ENCODE assay signal across 18 mouse cellular contexts in the genomic region with DNA sequence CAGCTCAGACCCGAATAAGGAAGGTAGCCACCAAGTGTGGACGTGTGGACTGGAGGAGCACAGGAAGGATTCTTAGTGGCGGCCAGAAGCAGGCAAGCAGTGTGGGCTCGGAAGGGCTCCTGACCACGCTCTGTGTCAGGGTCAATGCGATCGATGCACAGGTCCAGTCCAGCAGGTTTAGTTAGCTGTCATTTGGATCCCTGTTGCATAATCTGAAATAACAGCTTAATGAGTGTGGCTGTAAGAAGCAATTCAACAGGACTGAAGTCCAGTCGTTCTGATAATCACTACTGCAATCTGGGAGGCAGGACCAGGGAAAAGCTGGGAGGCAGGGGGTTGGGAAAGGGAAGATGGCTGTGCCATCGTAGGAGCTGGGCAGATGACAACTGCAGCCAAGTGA. TPM values are rescaled to one million over a fixed set of nuclear protein-coding genes. Genes with fewer than 3 reads are reported as not detected.
DNase-seq lines count a peak whose midpoint lies in the region; ATAC-seq and TF ChIP-seq lines count a peak whose summit lies in the region.
"Had no signal": no experiment of that assay in that cellular context is flagged by ENCODE, and none has a peak within 500 bp of the region (broad histone marks: within the 10 kb centered on the region; RNA-seq: fewer than 3 reads in every experiment).

No protein-coding gene starts in this region.

- no peak for DNase-seq in heart, embryonic 10.5 days (ENCODE audit: low spot score)
- no peak for DNase-seq in heart, postnatal 4 days
- DNase-seq in layer of hippocampus, adult 2 months (ENCODE audit: low spot score in 2 of 2): no peak
- DNase-seq in layer of hippocampus, adult 11-12 months (ENCODE audit: low spot score): no peak
- peak; percentile 36 for DNase-seq in gonadal fat pad, adult 2 months (ENCODE audit: low read depth)
- no peak for DNase-seq in cerebellum, postnatal 4 days (ENCODE audit: low spot score in 2 of 2)
- DNase-seq: adrenal gland, adult 8-10 months; cerebellum, adult 11 months; kidney, adult 8-10 months; kidney, postnatal 25 days; lung, postnatal 10 days; right cerebral cortex, postnatal 4 days; thymus, postnatal 14 days had no signal

- peaks cover 85% of the 10 kb centered on the region for H3K4me1 ChIP-seq in heart, embryonic 10.5 days
- H3K4me1 ChIP-seq in liver, embryonic 15.5 days (replicated peaks): peaks cover 16% of the 10 kb centered on the region
- peaks cover 16% of the 10 kb centered on the region for H3K4me1 ChIP-seq in hindbrain, embryonic 12.5 days

- no peak overlapping the region for H3K4me3 ChIP-seq in heart, embryonic 10.5 days
- H3K4me3 ChIP-seq in layer of hippocampus, adult 2 months: no peak overlapping the region
- H3K4me3 ChIP-seq in liver, embryonic 15.5 days (replicated peaks): no peak overlapping the region
- no peak overlapping the region for H3K4me3 ChIP-seq in hindbrain, embryonic 12.5 days
- H3K4me3 ChIP-seq: embryonic facial prominence, embryonic 10.5 days had no signal

- H3K4me2 ChIP-seq in liver, embryonic 15.5 days: peak overlapping the region; percentile 30
- no peak overlapping the region for H3K4me2 ChIP-seq in hindbrain, embryonic 12.5 days (replicated peaks)

- TF ChIP-seq CTCF in layer of hippocampus, adult 2 months (conservative IDR thresholded peaks at IDR 0.05): no peak

- H3K36me3 ChIP-seq in heart, embryonic 10.5 days: no peaks in the 10 kb centered on the region
- H3K36me3 ChIP-seq in liver, embryonic 15.5 days (replicated peaks): no peaks in the 10 kb centered on the region
- H3K36me3 ChIP-seq in hindbrain, embryonic 12.5 days: no peaks in the 10 kb centered on the region
- H3K36me3 ChIP-seq: embryonic facial prominence, embryonic 10.5 days had no signal

- no peaks in the 10 kb centered on the region for H3K9me3 ChIP-seq in heart, embryonic 10.5 days
- no peaks in the 10 kb centered on the region for H3K9me3 ChIP-seq in liver, embryonic 15.5 days (replicated peaks)
- no peaks in the 10 kb centered on the region for H3K9me3 ChIP-seq in hindbrain, embryonic 12.5 days (replicated peaks)
- H3K9me3 ChIP-seq: embryonic facial prominence, embryonic 10.5 days had no signal

- peak; percentile 60; the same call in 1 of the 2 replicates for ATAC-seq in liver, embryonic 15.5 days (ENCODE audit: insufficient read depth)
- ATAC-seq in hindbrain, embryonic 12.5 days (ENCODE audit: low FRiP score): no peak
- ATAC-seq: forebrain, embryonic 14.5 days; midbrain, embryonic 16.5 days had no signal

- no peak overlapping the region for H3K9ac ChIP-seq in liver, embryonic 15.5 days
- H3K9ac ChIP-seq in hindbrain, embryonic 12.5 days: no peak overlapping the region

- 72% methylated on average over 9 of the region's 9 CpGs for WGBS in heart, embryonic 10.5 days
- WGBS in liver, embryonic 15.5 days (ENCODE audit: insufficient replicate concordance): 63% methylated on average over 9 of the region's 9 CpGs
- WGBS in hindbrain, embryonic 12.5 days: 82% methylated on average over 9 of the region's 9 CpGs

- peak overlapping the region; percentile 82; the same call in 1 of the 2 replicates for H3K27ac ChIP-seq in heart, embryonic 10.5 days
- peak overlapping the region; percentile 5; the same call in 1 of the 2 replicates for H3K27ac ChIP-seq in layer of hippocampus, adult 2 months
- 0 out of 2 replicates have a peak overlapping the region, but pooled peaks have one; percentile 42 for H3K27ac ChIP-seq in liver, embryonic 15.5 days (replicated peaks)
- H3K27ac ChIP-seq in hindbrain, embryonic 12.5 days: no peak overlapping the region
- H3K27ac ChIP-seq: embryonic facial prominence, embryonic 10.5 days had no signal

- no peaks in the 10 kb centered on the region for H3K27me3 ChIP-seq in heart, embryonic 10.5 days (ENCODE audit: insufficient read depth, poor library complexity, severe bottlenecking)
- H3K27me3 ChIP-seq in liver, embryonic 15.5 days: no peaks in the 10 kb centered on the region
- H3K27me3 ChIP-seq in hindbrain, embryonic 12.5 days: no peaks in the 10 kb centered on the region

RNA-seq across cellular contexts. Expression of gene Homer2, which starts 18.9 kb away (rescaled TPM):
- polyA plus RNA-seq in heart, embryonic 10.5 days (2016; fragmentation: Nextera tagmentation; extraction: Ambion mirVana): 119 and 154 TPM in 2 replicates
- 10 to 100 TPM; 60.7 to 63.1 TPM for total RNA-seq in heart, postnatal 4 days (2021)
- 10 to 100 TPM; 90.4 to 92.1 TPM for total RNA-seq in layer of hippocampus, adult 2 months (2021)
- polyA plus RNA-seq in gonadal fat pad, adult 2 months (2012; rRNA removed): 1.3 and 1.6 TPM in 2 replicates
- polyA plus RNA-seq in liver, embryonic 15.5 days (2015; fragmentation: Nextera tagmentation; extraction: Ambion mirVana): 3.9 and 4.8 TPM in 2 replicates
- polyA plus RNA-seq in hindbrain, embryonic 12.5 days (2016; fragmentation: Nextera tagmentation; extraction: Ambion mirVana): 29.3 and 34.8 TPM in 2 replicates
